8 mouse cellular contexts compared by ENCODE assay signal in genomic region chr3:90515242-90515641, GRCm38 (mm10). TPM values are rescaled to one million over a fixed set of nuclear protein-coding genes. Genes with fewer than 3 reads are reported as not detected.
DNase-seq lines count a peak whose midpoint lies in the region; ATAC-seq lines count a peak whose summit lies in the region.

No protein-coding gene starts in this region.

- peak overlapping the region; percentile 81 for H3K4me2 ChIP-seq in limb, embryonic 13.5 days (replicated peaks)
- H3K4me2 ChIP-seq in midbrain, embryonic 16.5 days (ENCODE audit: low read length) = peak overlapping the region; percentile 57

- peak; percentile 18 to 40 for DNase-seq in adrenal gland, adult 18-20 months (ENCODE audit: low spot score in 2 of 2)
- DNase-seq in adrenal gland, adult 8-10 months = no peak
- no peak for DNase-seq in hindbrain, embryonic 10.5 days (ENCODE audit: low spot score)
- no peak for DNase-seq in thymus, postnatal 0 days (ENCODE audit: low spot score)

- H3K27ac ChIP-seq in hindbrain, embryonic 10.5 days = peak overlapping the region; percentile 62; the same call in 1 of the 2 replicates
- no peak overlapping the region for H3K27ac ChIP-seq in limb, embryonic 13.5 days
- no peak overlapping the region for H3K27ac ChIP-seq in midbrain, embryonic 16.5 days (ENCODE audit: low read length)

- H3K4me1 ChIP-seq in hindbrain, embryonic 10.5 days (replicated peaks) = peaks cover 18% of the 10 kb centered on the region
- peaks cover 17% of the 10 kb centered on the region for H3K4me1 ChIP-seq in limb, embryonic 13.5 days
- H3K4me1 ChIP-seq in midbrain, embryonic 16.5 days (ENCODE audit: control insufficient read depth, insufficient read depth, low read length) = peaks cover 7% of the 10 kb centered on the region; the same call in 1 of the 2 replicates

- H3K4me3 ChIP-seq in hindbrain, embryonic 10.5 days = peak overlapping the region; percentile 53
- peak overlapping the region; percentile 43 for H3K4me3 ChIP-seq in limb, embryonic 13.5 days
- H3K4me3 ChIP-seq in midbrain, embryonic 16.5 days (ENCODE audit: low read depth, low read length) = peak overlapping the region; percentile 30

- H3K27me3 ChIP-seq in hindbrain, embryonic 10.5 days (ENCODE audit: insufficient read depth, poor library complexity, severe bottlenecking) = peaks cover 52% of the 10 kb centered on the region
- H3K27me3 ChIP-seq in limb, embryonic 13.5 days = peaks cover 19% of the 10 kb centered on the region
- peaks cover 29% of the 10 kb centered on the region for H3K27me3 ChIP-seq in midbrain, embryonic 16.5 days (ENCODE audit: control insufficient read depth, insufficient read depth, low read depth, low read length)

- peak; percentile 12; the same call in 1 of the 2 replicates for ATAC-seq in erythroblast, adult 5-6 weeks (replicated peaks; ENCODE audit: low FRiP score, poor library complexity, severe bottlenecking)
- no peak for ATAC-seq in limb, embryonic 13.5 days (ENCODE audit: low FRiP score, low read depth)
- ATAC-seq in midbrain, embryonic 16.5 days = no peak
- ATAC-seq in megakaryocyte-erythroid progenitor cell, adult 5-6 weeks (replicated peaks; ENCODE audit: low FRiP score, low TSS enrichment, poor library complexity, severe bottlenecking) = no peak

- H3K9me3 ChIP-seq in hindbrain, embryonic 10.5 days = no peaks in the 10 kb centered on the region
- no peaks in the 10 kb centered on the region for H3K9me3 ChIP-seq in limb, embryonic 13.5 days
- H3K9me3 ChIP-seq in midbrain, embryonic 16.5 days (replicated peaks; ENCODE audit: control insufficient read depth, low read length, poor library complexity, severe bottlenecking) = no peaks in the 10 kb centered on the region

- H3K36me3 ChIP-seq in hindbrain, embryonic 10.5 days = no peaks in the 10 kb centered on the region
- no peaks in the 10 kb centered on the region for H3K36me3 ChIP-seq in limb, embryonic 13.5 days
- no peaks in the 10 kb centered on the region for H3K36me3 ChIP-seq in midbrain, embryonic 16.5 days (ENCODE audit: control insufficient read depth, insufficient read depth, low read length)

- H3K9ac ChIP-seq in limb, embryonic 13.5 days = peak overlapping the region; percentile 66
- H3K9ac ChIP-seq in midbrain, embryonic 16.5 days (ENCODE audit: low read depth, low read length) = no peak overlapping the region

- WGBS in hindbrain, embryonic 10.5 days = 43% methylated on average over 1 of the region's 1 CpGs
- WGBS in limb, embryonic 13.5 days = 50% methylated on average over 1 of the region's 1 CpGs
- WGBS in midbrain, embryonic 16.5 days = 50% methylated on average over 1 of the region's 1 CpGs

RNA-seq across cellular contexts. Expression of gene S100a13, which starts 1.0 kb away (rescaled TPM):
- total RNA-seq in adrenal gland, adult 18-20 months (2021) = 10 to 100 TPM; 33.3 to 49.1 TPM
- 10 to 100 TPM; 21.7 to 26.9 (median 23.4) TPM for total RNA-seq in adrenal gland, adult 8-10 months (2022)
- 1.9 and 18.0 TPM in 2 replicates for total RNA-seq in erythroblast, adult 5-6 weeks (2015; ENCODE audit: low replicate concordance)
- total RNA-seq in erythroblast, adult 5-6 weeks (2017; ENCODE audit: low replicate concordance) = 22.4 and 31.6 TPM in 2 replicates
- 11.7 and 13.1 TPM in 2 replicates for polyA plus RNA-seq in hindbrain, embryonic 10.5 days (2016; fragmentation: Nextera tagmentation; extraction: Ambion mirVana)
- 26.7 and 30.8 TPM in 2 replicates for polyA plus RNA-seq in limb, embryonic 13.5 days (2015; fragmentation: Nextera tagmentation; extraction: Ambion mirVana)
- polyA plus RNA-seq in midbrain, embryonic 16.5 days (2015; fragmentation: Nextera tagmentation; extraction: Ambion mirVana) = 7.6 and 8.9 TPM in 2 replicates
- polyA plus RNA-seq in thymus, postnatal 0 days (2015; fragmentation: Nextera tagmentation; extraction: Ambion mirVana) = 146 and 154 TPM in 2 replicates
- total RNA-seq in megakaryocyte-erythroid progenitor cell, adult 5-6 weeks (2014; fragmentation: Nextera tagmentation) = 14.8 and 33.6 TPM in 2 replicates
- total RNA-seq in megakaryocyte-erythroid progenitor cell, adult 5-6 weeks (2017) = 36.2 and 58.0 TPM in 2 replicates

RNA-seq across cellular contexts. Expression of gene S100a1, which starts 1.1 kb away (rescaled TPM):
- total RNA-seq in adrenal gland, adult 18-20 months (2021) = 100 to 1,000 TPM; 141 to 298 TPM
- 100 to 1,000 TPM in 2 of 4 experiments, 10 to 100 TPM in 2; 80.7 to 112 (median 94.7) TPM for total RNA-seq in adrenal gland, adult 8-10 months (2022)
- total RNA-seq in erythroblast, adult 5-6 weeks (2015; ENCODE audit: low replicate concordance) = 41.3 and 51.2 TPM in 2 replicates
- 15.3 and 28.6 TPM in 2 replicates for total RNA-seq in erythroblast, adult 5-6 weeks (2017; ENCODE audit: low replicate concordance)
- polyA plus RNA-seq in hindbrain, embryonic 10.5 days (2016; fragmentation: Nextera tagmentation; extraction: Ambion mirVana) = 7.5 and 7.7 TPM in 2 replicates
- 14.2 and 15.0 TPM in 2 replicates for polyA plus RNA-seq in limb, embryonic 13.5 days (2015; fragmentation: Nextera tagmentation; extraction: Ambion mirVana)
- 12.4 and 19.5 TPM in 2 replicates for polyA plus RNA-seq in midbrain, embryonic 16.5 days (2015; fragmentation: Nextera tagmentation; extraction: Ambion mirVana)
- polyA plus RNA-seq in thymus, postnatal 0 days (2015; fragmentation: Nextera tagmentation; extraction: Ambion mirVana) = 46.7 and 50.4 TPM in 2 replicates
- 27.2 and 33.2 TPM in 2 replicates for total RNA-seq in megakaryocyte-erythroid progenitor cell, adult 5-6 weeks (2014; fragmentation: Nextera tagmentation)
- 55.0 and 57.4 TPM in 2 replicates for total RNA-seq in megakaryocyte-erythroid progenitor cell, adult 5-6 weeks (2017)

RNA-seq across cellular contexts. Expression of gene Chtop, which starts 5.9 kb away (rescaled TPM):
- total RNA-seq in adrenal gland, adult 18-20 months (2021) = 100 to 1,000 TPM; 112 to 115 TPM
- total RNA-seq in adrenal gland, adult 8-10 months (2022) = 100 to 1,000 TPM; 114 to 130 (median 125) TPM
- 33.0 and 49.1 TPM in 2 replicates for total RNA-seq in erythroblast, adult 5-6 weeks (2015; ENCODE audit: low replicate concordance)
- 37.8 and 45.3 TPM in 2 replicates for total RNA-seq in erythroblast, adult 5-6 weeks (2017; ENCODE audit: low replicate concordance)
- polyA plus RNA-seq in hindbrain, embryonic 10.5 days (2016; fragmentation: Nextera tagmentation; extraction: Ambion mirVana) = 174 and 182 TPM in 2 replicates
- 186 and 187 TPM in 2 replicates for polyA plus RNA-seq in limb, embryonic 13.5 days (2015; fragmentation: Nextera tagmentation; extraction: Ambion mirVana)
- 167 and 181 TPM in 2 replicates for polyA plus RNA-seq in midbrain, embryonic 16.5 days (2015; fragmentation: Nextera tagmentation; extraction: Ambion mirVana)
- 162 and 169 TPM in 2 replicates for polyA plus RNA-seq in thymus, postnatal 0 days (2015; fragmentation: Nextera tagmentation; extraction: Ambion mirVana)
- total RNA-seq in megakaryocyte-erythroid progenitor cell, adult 5-6 weeks (2014; fragmentation: Nextera tagmentation) = 122 and 154 TPM in 2 replicates
- 118 and 119 TPM in 2 replicates for total RNA-seq in megakaryocyte-erythroid progenitor cell, adult 5-6 weeks (2017)

RNA-seq across cellular contexts. Expression of gene S100a14, which starts 11.4 kb away (rescaled TPM):
- under 1 TPM in 1 of 2 experiments, not detected in 1; 0.58 TPM for total RNA-seq in adrenal gland, adult 18-20 months (2021)
- total RNA-seq in adrenal gland, adult 8-10 months (2022) = 1 to 10 TPM in 2 of 4 experiments, under 1 TPM in 1, not detected in 1; 0.42 to 1.5 (median 1.2) TPM
- total RNA-seq in erythroblast, adult 5-6 weeks (2015; ENCODE audit: low replicate concordance) = not detected in 2 replicates
- not detected in 2 replicates for total RNA-seq in erythroblast, adult 5-6 weeks (2017; ENCODE audit: low replicate concordance)
- not detected in 2 replicates for polyA plus RNA-seq in hindbrain, embryonic 10.5 days (2016; fragmentation: Nextera tagmentation; extraction: Ambion mirVana)
- 9.4 and 9.9 TPM in 2 replicates for polyA plus RNA-seq in limb, embryonic 13.5 days (2015; fragmentation: Nextera tagmentation; extraction: Ambion mirVana)
- polyA plus RNA-seq in midbrain, embryonic 16.5 days (2015; fragmentation: Nextera tagmentation; extraction: Ambion mirVana) = not detected in 2 replicates
- polyA plus RNA-seq in thymus, postnatal 0 days (2015; fragmentation: Nextera tagmentation; extraction: Ambion mirVana) = 43.5 and 47.3 TPM in 2 replicates
- total RNA-seq in megakaryocyte-erythroid progenitor cell, adult 5-6 weeks (2014; fragmentation: Nextera tagmentation) = not detected in 2 replicates
- 4.1 TPM in 1 of 2 replicates, not detected in the other for total RNA-seq in megakaryocyte-erythroid progenitor cell, adult 5-6 weeks (2017)

RNA-seq across cellular contexts. Expression of gene S100a16, which starts 21.8 kb away (rescaled TPM):
- total RNA-seq in adrenal gland, adult 18-20 months (2021) = 10 to 100 TPM; 52.3 to 61.9 TPM
- total RNA-seq in adrenal gland, adult 8-10 months (2022) = 10 to 100 TPM; 39.0 to 54.8 (median 50.2) TPM
- not detected in 2 replicates for total RNA-seq in erythroblast, adult 5-6 weeks (2015; ENCODE audit: low replicate concordance)
- not detected in 2 replicates for total RNA-seq in erythroblast, adult 5-6 weeks (2017; ENCODE audit: low replicate concordance)
- polyA plus RNA-seq in hindbrain, embryonic 10.5 days (2016; fragmentation: Nextera tagmentation; extraction: Ambion mirVana) = 46.6 and 47.9 TPM in 2 replicates
- 76.2 and 80.7 TPM in 2 replicates for polyA plus RNA-seq in limb, embryonic 13.5 days (2015; fragmentation: Nextera tagmentation; extraction: Ambion mirVana)
- polyA plus RNA-seq in midbrain, embryonic 16.5 days (2015; fragmentation: Nextera tagmentation; extraction: Ambion mirVana) = 34.4 and 36.5 TPM in 2 replicates
- polyA plus RNA-seq in thymus, postnatal 0 days (2015; fragmentation: Nextera tagmentation; extraction: Ambion mirVana) = 136 and 139 TPM in 2 replicates
- not detected in 2 replicates for total RNA-seq in megakaryocyte-erythroid progenitor cell, adult 5-6 weeks (2014; fragmentation: Nextera tagmentation)
- total RNA-seq in megakaryocyte-erythroid progenitor cell, adult 5-6 weeks (2017) = not detected in 2 replicates

Comparison
In these comparisons a context has a peak if more than half of its experiments do, and no peak if none do; other contexts are left out.
1. DNase-seq: peak in adrenal gland, adult 18-20 months (2 of 2); none in adrenal gland, adult 8-10 months (single experiment), hindbrain, embryonic 10.5 days (single experiment) and thymus, postnatal 0 days (single experiment).
2. Peak in every context shown above with its lines, with median percentiles within 50 percentile points of each other: H3K4me3 ChIP-seq.